Comparison of ENCODE assay signal across 9 mouse cellular contexts in genomic region chr19:41258707-41259106, GRCm38 (mm10). TPM values are rescaled to one million over a fixed set of nuclear protein-coding genes. Genes with fewer than 3 reads are reported as not detected.
A peak's percentile ranks its signal among the peaks of the same experiment; 100 is the strongest.
DNase-seq lines count a peak whose midpoint lies in the region; ATAC-seq and TF ChIP-seq lines count a peak whose summit lies in the region.
"Had no signal": no experiment of that assay in that cellular context is flagged by ENCODE, and none has a peak within 500 bp of the region (broad histone marks: within the 10 kb centered on the region; RNA-seq: fewer than 3 reads in every experiment).

No protein-coding gene starts in this region.

- DNase-seq in kidney, adult 11 months, result peak; percentile 35
- DNase-seq in T-cell, adult 2 months (ENCODE audit: low spot score), result peak; percentile 72
- DNase-seq in embryonic facial prominence, embryonic 10.5 days (ENCODE audit: low spot score), result peak; percentile 50
- DNase-seq in lung, adult 2 months, result peak; percentile 40
- peak; percentile 21 to 35 for DNase-seq in thymus, adult 18-20 months

- no peak for ATAC-seq in kidney, embryonic 15.5 days (replicated peaks; ENCODE audit: low FRiP score)
- ATAC-seq in CD4-positive, CD25-positive, alpha-beta regulatory T cell, adult 4 months, result peak; percentile 43
- no peak for ATAC-seq in hindbrain, embryonic 16.5 days

- TF ChIP-seq CTCF in lung, adult 2 months (IDR thresholded peaks at IDR 0.05; ENCODE audit: insufficient read depth, low read length), result peak; percentile 39

- H3K9ac ChIP-seq in kidney, embryonic 15.5 days, result no peak overlapping the region
- no peak overlapping the region for H3K9ac ChIP-seq in hindbrain, embryonic 16.5 days (ENCODE audit: low read depth, low read length)

- H3K27ac ChIP-seq in kidney, embryonic 15.5 days, result no peak overlapping the region
- H3K27ac ChIP-seq in embryonic facial prominence, embryonic 10.5 days (replicated peaks), result no peak overlapping the region
- no peak overlapping the region for H3K27ac ChIP-seq in hindbrain, embryonic 16.5 days (ENCODE audit: low read depth, low read length)
- H3K27ac ChIP-seq: macrophage had no signal

- peaks cover 21% of the 10 kb centered on the region for H3K36me3 ChIP-seq in kidney, embryonic 15.5 days
- H3K36me3 ChIP-seq in embryonic facial prominence, embryonic 10.5 days (replicated peaks), result peaks cover 26% of the 10 kb centered on the region
- no peaks in the 10 kb centered on the region for H3K36me3 ChIP-seq in hindbrain, embryonic 16.5 days (ENCODE audit: control insufficient read depth, insufficient read depth, low read length)

- no peaks in the 10 kb centered on the region for H3K27me3 ChIP-seq in kidney, embryonic 15.5 days
- no peaks in the 10 kb centered on the region for H3K27me3 ChIP-seq in embryonic facial prominence, embryonic 10.5 days (replicated peaks; ENCODE audit: low read depth, poor library complexity, severe bottlenecking)
- H3K27me3 ChIP-seq in hindbrain, embryonic 16.5 days (replicated peaks; ENCODE audit: control insufficient read depth, insufficient read depth, low read length), result no peaks in the 10 kb centered on the region

- no peaks in the 10 kb centered on the region for H3K9me3 ChIP-seq in kidney, embryonic 15.5 days (replicated peaks)
- H3K9me3 ChIP-seq in embryonic facial prominence, embryonic 10.5 days, result no peaks in the 10 kb centered on the region
- H3K9me3 ChIP-seq in hindbrain, embryonic 16.5 days (ENCODE audit: control insufficient read depth, low read length), result no peaks in the 10 kb centered on the region

- no peak for TF ChIP-seq POLR2A in lung, adult 2 months (IDR thresholded peaks at IDR 0.05; ENCODE audit: borderline replicate concordance, extremely low read depth, low read depth, low read length)

- 41% methylated on average over 2 of the region's 2 CpGs for WGBS in kidney, embryonic 15.5 days
- WGBS in embryonic facial prominence, embryonic 10.5 days, result 48% methylated on average over 2 of the region's 2 CpGs
- 20% methylated on average over 2 of the region's 2 CpGs for WGBS in lung, adult 2 months
- 55% methylated on average over 2 of the region's 2 CpGs for WGBS in hindbrain, embryonic 16.5 days

- H3K4me2 ChIP-seq in kidney, embryonic 15.5 days, result no peak overlapping the region
- no peak overlapping the region for H3K4me2 ChIP-seq in hindbrain, embryonic 16.5 days (ENCODE audit: low read length)

- H3K4me1 ChIP-seq in kidney, embryonic 15.5 days, result peaks cover 27% of the 10 kb centered on the region
- H3K4me1 ChIP-seq in embryonic facial prominence, embryonic 10.5 days, result peaks cover 23% of the 10 kb centered on the region
- H3K4me1 ChIP-seq in lung, adult 2 months (ENCODE audit: control insufficient read depth, insufficient read depth, low read length), result peaks cover 6% of the 10 kb centered on the region; the same call in 1 of the 2 replicates
- peaks cover 20% of the 10 kb centered on the region for H3K4me1 ChIP-seq in hindbrain, embryonic 16.5 days (ENCODE audit: control insufficient read depth, insufficient read depth, low read depth, low read length)

- no peak overlapping the region for H3K4me3 ChIP-seq in kidney, embryonic 15.5 days (replicated peaks)
- no peak overlapping the region for H3K4me3 ChIP-seq in embryonic facial prominence, embryonic 10.5 days
- no peak overlapping the region for H3K4me3 ChIP-seq in lung, adult 2 months (replicated peaks; ENCODE audit: extremely low read depth, low read depth, low read length)
- H3K4me3 ChIP-seq in hindbrain, embryonic 16.5 days (ENCODE audit: low read length), result no peak overlapping the region

RNA-seq across cellular contexts. Expression of gene Tm9sf3, which starts 5.1 kb away (rescaled TPM):
- 137 and 149 TPM in 2 replicates for polyA plus RNA-seq in kidney, embryonic 15.5 days (2015; fragmentation: Nextera tagmentation; extraction: Ambion mirVana)
- 10 to 100 TPM; 14.2 to 34.8 TPM for polyA plus RNA-seq in CD4-positive, CD25-positive, alpha-beta regulatory T cell, adult 4 months (2017; shearing (Covaris generic))
- polyA plus RNA-seq in embryonic facial prominence, embryonic 10.5 days (2016; fragmentation: Nextera tagmentation; extraction: Ambion mirVana), result 95.9 and 96.9 TPM in 2 replicates
- 41.6 and 65.4 TPM in 2 replicates for polyA plus RNA-seq in lung, adult 2 months (2012; rRNA removed)
- polyA plus RNA-seq in hindbrain, embryonic 16.5 days (2015; fragmentation: Nextera tagmentation; extraction: Ambion mirVana), result 80.3 and 89.3 TPM in 2 replicates

RNA-seq across cellular contexts. Expression of gene Tll2, which starts 52.1 kb away (rescaled TPM):
- polyA plus RNA-seq in kidney, embryonic 15.5 days (2015; fragmentation: Nextera tagmentation; extraction: Ambion mirVana), result 0.03 and 0.10 TPM in 2 replicates
- polyA plus RNA-seq in CD4-positive, CD25-positive, alpha-beta regulatory T cell, adult 4 months (2017; shearing (Covaris generic)), result not detected
- polyA plus RNA-seq in embryonic facial prominence, embryonic 10.5 days (2016; fragmentation: Nextera tagmentation; extraction: Ambion mirVana), result 0.10 and 0.26 TPM in 2 replicates
- 0.03 and 0.21 TPM in 2 replicates for polyA plus RNA-seq in lung, adult 2 months (2012; rRNA removed)
- 0.91 and 1.1 TPM in 2 replicates for polyA plus RNA-seq in hindbrain, embryonic 16.5 days (2015; fragmentation: Nextera tagmentation; extraction: Ambion mirVana)
- polyA plus RNA-seq: macrophage had no signal
